22 mouse cellular contexts compared by ENCODE assay signal in genomic region chr1:177615609-177616008, GRCm38 (mm10).
DNase-seq lines count a peak whose midpoint lies in the region; ATAC-seq lines count a peak whose summit lies in the region.
"Had no signal": no experiment of that assay in that cellular context is flagged by ENCODE, and none has a peak within 500 bp of the region (broad histone marks: within the 10 kb centered on the region; RNA-seq: fewer than 3 reads in every experiment).

No protein-coding gene starts in this region.

- H3K4me1 ChIP-seq in heart, embryonic 10.5 days, result peaks cover 11% of the 10 kb centered on the region; the same call in 1 of the 2 replicates

- ATAC-seq in frontal cortex, adult (ENCODE audit: low TSS enrichment), result peak; percentile 72; the same call in 1 of the 2 replicates
- ATAC-seq: CD4-positive, CD25-positive, alpha-beta regulatory T cell, adult 4 months; forebrain, embryonic 14.5 days; forebrain, embryonic 16.5 days had no signal

- DNase-seq in frontal cortex, postnatal 14 days (ENCODE audit: low spot score in 2 of 2), result no peak
- peak; percentile 51 for DNase-seq in heart, embryonic 10.5 days (ENCODE audit: low spot score)
- no peak for DNase-seq in heart, adult 9 months (ENCODE audit: low spot score in 2 of 2)
- no peak for DNase-seq in cerebellum, postnatal 14 days
- DNase-seq: adrenal gland, adult 2 months; adrenal gland, postnatal 10 days; adrenal gland, postnatal 25 days; B cell, adult 2 months; cerebellum, adult 11-12 months; cerebellum, adult 9-10 months; cerebellum, postnatal 10 days; cerebellum, postnatal 36 days; embryo, embryonic 11 days had no signal

- H3K27ac ChIP-seq in heart, embryonic 10.5 days, result no peak overlapping the region
- H3K27ac ChIP-seq: embryonic facial prominence, embryonic 13.5 days; embryonic facial prominence, embryonic 15.5 days; forebrain, embryonic 10.5 days; forebrain, embryonic 12.5 days had no signal

- no peak overlapping the region for H3K4me3 ChIP-seq in heart, embryonic 10.5 days
- H3K4me3 ChIP-seq: embryonic facial prominence, embryonic 13.5 days; embryonic facial prominence, embryonic 15.5 days; erythroblast, embryonic 14.5 days; forebrain, embryonic 10.5 days; forebrain, embryonic 12.5 days had no signal

- H3K36me3 ChIP-seq in heart, embryonic 10.5 days, result no peaks in the 10 kb centered on the region
- H3K36me3 ChIP-seq: embryonic facial prominence, embryonic 13.5 days; embryonic facial prominence, embryonic 15.5 days; forebrain, embryonic 10.5 days; forebrain, embryonic 12.5 days had no signal

- H3K9me3 ChIP-seq in heart, embryonic 10.5 days, result no peaks in the 10 kb centered on the region
- H3K9me3 ChIP-seq: embryonic facial prominence, embryonic 13.5 days; embryonic facial prominence, embryonic 15.5 days; forebrain, embryonic 10.5 days; forebrain, embryonic 12.5 days had no signal

- WGBS in heart, embryonic 10.5 days, result 88% methylated on average over 9 of the region's 9 CpGs

- H3K27me3 ChIP-seq in heart, embryonic 10.5 days (ENCODE audit: insufficient read depth, poor library complexity, severe bottlenecking), result no peaks in the 10 kb centered on the region
- H3K27me3 ChIP-seq: embryonic facial prominence, embryonic 13.5 days; embryonic facial prominence, embryonic 15.5 days had no signal
